Comparison of ENCODE assay signal across 21 mouse cellular contexts in the genomic region with DNA sequence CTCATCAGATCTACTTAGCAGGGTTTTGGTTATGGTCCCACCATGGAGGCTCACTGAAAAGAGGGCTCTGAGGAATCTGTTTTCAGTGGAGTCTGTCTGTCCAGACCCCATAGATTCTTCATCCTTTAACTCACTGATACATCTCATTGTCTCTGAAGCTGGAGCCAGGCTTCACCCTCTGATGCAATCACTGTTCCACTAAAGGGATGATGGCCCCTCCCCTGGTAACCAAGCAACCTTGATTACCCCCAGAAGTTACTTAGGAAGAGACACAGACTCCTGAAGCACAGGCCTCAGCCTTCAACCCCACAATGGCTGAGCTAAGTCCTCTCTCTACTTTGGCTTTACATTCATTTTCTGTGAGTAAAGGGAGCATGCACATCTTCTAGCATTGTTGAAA. TPM values are rescaled to one million over a fixed set of nuclear protein-coding genes. Genes with fewer than 3 reads are reported as not detected.
A peak's percentile ranks its signal among the peaks of the same experiment; 100 is the strongest.
DNase-seq lines count a peak whose midpoint lies in the region; TF ChIP-seq lines count a peak whose summit lies in the region.
"Had no signal": no experiment of that assay in that cellular context is flagged by ENCODE, and none has a peak within 500 bp of the region (broad histone marks: within the 10 kb centered on the region; RNA-seq: fewer than 3 reads in every experiment).

No protein-coding gene starts in this region.

- peak overlapping the region; percentile 57 for H3K4me2 ChIP-seq in myocyte (ENCODE audit: low read depth)
- H3K4me2 ChIP-seq: embryonic facial prominence, embryonic 13.5 days; forebrain, embryonic 13.5 days; hindbrain, embryonic 13.5 days had no signal

- no peaks in the 10 kb centered on the region for H3K27me3 ChIP-seq in myocyte (ENCODE audit: control insufficient read depth, insufficient read depth, insufficient read length)
- H3K27me3 ChIP-seq in hindbrain, embryonic 10.5 days (ENCODE audit: insufficient read depth, poor library complexity, severe bottlenecking), result no peaks in the 10 kb centered on the region
- H3K27me3 ChIP-seq: embryonic facial prominence, embryonic 13.5 days; forebrain, embryonic 13.5 days; hindbrain, embryonic 13.5 days had no signal

- no peak overlapping the region for H3K4me3 ChIP-seq in myocyte
- no peak overlapping the region for H3K4me3 ChIP-seq in hindbrain, embryonic 10.5 days
- H3K4me3 ChIP-seq: embryonic facial prominence, embryonic 13.5 days; forebrain, embryonic 13.5 days; heart, embryonic 10.5 days; hindbrain, embryonic 13.5 days had no signal

- TF ChIP-seq POLR2A in myocyte (IDR thresholded peaks at IDR 0.05; ENCODE audit: insufficient read length, low read depth), result peak; percentile 34

- no peak overlapping the region for H3ac ChIP-seq in myocyte (ENCODE audit: control insufficient read depth, insufficient read length)

- peak; percentile 33 for DNase-seq in urinary bladder, postnatal 14 days (ENCODE audit: low spot score)
- DNase-seq in urinary bladder, adult 2 months (ENCODE audit: low spot score), result no peak
- peak; percentile 82 for DNase-seq in NIH3T3 (ENCODE audit: low read depth)
- no peak for DNase-seq in hindbrain, embryonic 10.5 days (ENCODE audit: low spot score)
- DNase-seq in T-cell, adult 2 months (ENCODE audit: low spot score), result no peak
- DNase-seq: adrenal gland, postnatal 14 days; cerebellum, adult 11-12 months; cerebellum, adult 9-10 months; cerebellum, postnatal 25 days; forebrain, postnatal 0 days; heart, postnatal 10 days; heart, postnatal 4 days; kidney, adult 18-20 months had no signal

- no peaks in the 10 kb centered on the region for H3K9me3 ChIP-seq in hindbrain, embryonic 10.5 days
- H3K9me3 ChIP-seq: embryonic facial prominence, embryonic 13.5 days; forebrain, embryonic 13.5 days; heart, embryonic 10.5 days; hindbrain, embryonic 13.5 days had no signal

- H3K36me3 ChIP-seq in myocyte (ENCODE audit: control insufficient read depth, insufficient read depth), result no peaks in the 10 kb centered on the region
- H3K36me3 ChIP-seq in hindbrain, embryonic 10.5 days, result no peaks in the 10 kb centered on the region
- H3K36me3 ChIP-seq: embryonic facial prominence, embryonic 13.5 days; heart, embryonic 10.5 days; hindbrain, embryonic 13.5 days had no signal

- no peak overlapping the region for H3K27ac ChIP-seq in hindbrain, embryonic 10.5 days
- H3K27ac ChIP-seq: embryonic facial prominence, embryonic 13.5 days; forebrain, embryonic 13.5 days; heart, embryonic 10.5 days; hindbrain, embryonic 13.5 days; hindbrain, postnatal 0 days had no signal

- no peaks in the 10 kb centered on the region for H3K79me2 ChIP-seq in myocyte (ENCODE audit: control insufficient read depth, insufficient read depth)

- peaks cover 18% of the 10 kb centered on the region for H3K4me1 ChIP-seq in hindbrain, embryonic 10.5 days (replicated peaks)
- H3K4me1 ChIP-seq: forebrain, embryonic 13.5 days; hindbrain, embryonic 13.5 days had no signal

TF ChIP-seq in myocyte, 11 proteins besides CTCF, POLR2A, EP300 and RAD21:
- TF ChIP-seq CEBPB (IDR thresholded peaks at IDR 0.05; ENCODE audit: insufficient read depth, poor library complexity, severe bottlenecking) (peak; percentile 81), POLR2AphosphoS2 (IDR thresholded peaks at IDR 0.05; ENCODE audit: insufficient read length, low read depth) (peak; percentile 61), TCF12 (IDR thresholded peaks at IDR 0.05; ENCODE audit: insufficient read depth, poor library complexity, severe bottlenecking) (no peak), SRF (IDR thresholded peaks at IDR 0.05; ENCODE audit: control insufficient read depth, insufficient read length, low read depth) (no peak), MAX (IDR thresholded peaks at IDR 0.05; ENCODE audit: low read depth) (no peak)

RNA-seq across cellular contexts. Expression of a gene that starts 1.6 kb away (rescaled TPM):
- 1.4 and 1.6 TPM in 2 replicates for polyA plus RNA-seq in urinary bladder, adult 2 months (2012; rRNA removed)
- 0.22 TPM for polyA plus RNA-seq in myocyte (2012; fragmentation: generic; extraction: Trizol)
- not detected in 2 replicates for polyA plus RNA-seq in hindbrain, embryonic 10.5 days (2016; fragmentation: Nextera tagmentation; extraction: Ambion mirVana)
- polyA plus RNA-seq: C2C12; embryonic facial prominence, embryonic 13.5 days; forebrain, embryonic 13.5 days; heart, embryonic 10.5 days; heart, embryonic 14.5 days; hindbrain, embryonic 13.5 days had no signal

RNA-seq across cellular contexts. Expression of a gene that starts 46.4 kb away (rescaled TPM):
- 42.2 and 43.3 TPM in 2 replicates for polyA plus RNA-seq in urinary bladder, adult 2 months (2012; rRNA removed)
- polyA plus RNA-seq in myocyte (2012; fragmentation: generic; extraction: Trizol), result 29.4 TPM
- 38.7 and 39.7 TPM in 2 replicates for polyA plus RNA-seq in hindbrain, embryonic 10.5 days (2016; fragmentation: Nextera tagmentation; extraction: Ambion mirVana)

Comparison
In these comparisons a context has a peak if more than half of its experiments do, and no peak if none do; other contexts are left out.
1. DNase-seq: peak in urinary bladder, postnatal 14 days (single experiment) and NIH3T3 (single experiment); none in urinary bladder, adult 2 months (single experiment), hindbrain, embryonic 10.5 days (single experiment) and T-cell, adult 2 months (single experiment).